Mouse (Mus musculus) lung, postnatal 10 days (tissue): ENCODE results near the gene Uox.
A peak's percentile ranks its signal among the peaks of the same experiment; 100 is the strongest.

Experiments used
- DNase-seq: peaks from one replicate; pipeline ENCODE4 v3.0.0; 2021

Gene Uox

GRCm38 (mm10) chr3:146628227-146628982 lies 58.2 kb downstream of the Uox start:
- no peak for DNase-seq

GRCm38 (mm10) chr3:146632506-146632905 lies 62.3 kb downstream of the Uox start:
- DNase-seq: no peak

DNA sequence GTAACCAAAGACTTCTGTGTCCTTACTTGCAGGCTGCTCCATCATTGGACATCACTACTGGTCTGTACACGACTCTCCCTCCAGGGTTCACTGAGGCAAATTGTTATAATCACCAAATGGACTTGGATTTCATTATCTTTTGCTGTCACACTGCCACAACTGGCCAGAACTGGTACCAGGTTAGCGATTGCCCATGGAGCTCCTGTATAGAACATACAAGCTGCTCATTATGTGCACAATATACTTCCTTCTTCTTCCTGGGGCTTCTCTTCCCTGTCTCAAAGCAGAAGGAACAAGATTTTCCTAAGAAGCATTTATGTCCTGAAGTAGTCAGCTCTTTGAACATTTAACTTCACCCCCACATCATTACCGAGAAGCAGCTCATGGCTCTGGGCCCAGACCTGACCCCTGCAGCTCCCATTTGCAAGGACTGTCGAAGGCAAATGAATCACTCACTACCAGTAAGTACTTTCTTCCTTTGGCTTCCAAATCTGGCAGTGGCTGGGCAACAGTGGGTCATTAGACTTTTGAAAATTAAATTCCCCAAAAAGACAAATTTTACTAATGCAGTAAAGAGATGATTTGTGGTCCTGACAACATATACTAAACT lies 71.7 kb downstream of the Uox start:
- DNase-seq: peak; percentile 53

GRCm38 (mm10) chr3:146649311-146649894 lies 79.2 kb downstream of the Uox start:
- no peak for DNase-seq

- no peak for DNase-seq
Observed at GRCm38 (mm10) chr3:146650716-146651115, 80.5 kb downstream of the Uox start.

- no peak for DNase-seq
Observed at GRCm38 (mm10) chr3:146651217-146651616, 81.0 kb downstream of the Uox start, which contains the start of gene 4930503B20Rik. Gene 4930503B20Rik, minus strand, starts transcription at chr3:146651317.

DNA sequence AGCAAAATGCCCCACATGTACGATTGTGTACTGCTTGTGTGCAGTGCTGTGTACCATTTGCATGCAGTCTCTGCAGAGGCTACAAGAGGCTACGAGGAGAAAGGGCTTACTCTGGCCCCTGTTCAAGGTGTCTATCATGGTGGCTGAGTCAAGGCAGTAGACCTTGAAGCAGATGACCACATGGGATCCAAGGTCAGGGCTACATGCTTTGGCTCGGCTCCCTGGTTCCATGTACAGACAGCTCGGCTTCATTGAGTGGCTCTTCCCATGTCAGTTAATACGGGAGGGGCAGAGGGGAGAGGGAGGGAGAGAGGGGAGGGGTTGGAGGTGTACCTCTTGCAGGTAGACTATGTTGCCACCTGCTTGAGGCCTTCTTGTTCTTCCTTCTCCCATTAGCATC lies 82.2 kb downstream of the Uox start:
- no peak for DNase-seq

DNA sequence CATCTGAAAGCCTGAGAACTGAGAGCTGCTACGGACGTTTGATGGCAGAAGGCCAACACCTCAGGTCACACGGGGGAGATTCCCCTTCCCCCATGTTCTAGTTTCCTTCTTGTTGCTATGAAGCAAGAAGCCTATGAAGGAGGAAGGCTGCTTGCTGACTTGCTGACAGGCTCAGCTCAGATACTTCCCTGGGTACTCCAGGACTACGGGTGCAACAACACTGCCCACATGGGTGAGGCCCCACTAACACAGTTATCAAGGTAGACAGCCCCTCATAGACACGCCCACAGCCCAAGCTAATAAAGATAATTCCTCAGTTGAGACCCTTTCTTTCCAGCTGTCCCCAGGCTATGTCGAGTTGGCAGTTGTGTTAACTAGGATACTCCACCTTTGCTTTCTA lies 83.5 kb downstream of the Uox start:
- DNase-seq: no peak

- DNase-seq: no peak
Observed at GRCm38 (mm10) chr3:146655111-146655577, 84.9 kb downstream of the Uox start.

DNA sequence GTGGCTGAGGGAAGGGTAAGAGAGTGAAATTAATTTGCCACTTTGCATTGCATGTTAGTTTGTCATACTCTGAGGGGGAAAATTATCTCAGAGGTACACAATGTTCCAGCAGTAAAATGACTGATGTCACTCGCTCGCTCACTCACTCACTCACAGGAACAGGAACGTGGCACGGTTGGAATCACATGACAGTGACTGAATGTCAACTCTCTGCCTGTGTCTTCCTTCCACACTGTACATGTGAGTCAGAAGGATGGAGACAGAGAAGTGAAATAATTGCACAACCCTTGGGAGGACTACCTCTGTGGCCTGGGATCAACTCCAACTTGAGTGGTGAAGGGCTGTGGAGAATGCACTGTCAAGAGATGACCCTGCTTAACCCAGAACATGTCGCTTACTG lies 87.2 kb downstream of the Uox start:
- DNase-seq: no peak

DNA sequence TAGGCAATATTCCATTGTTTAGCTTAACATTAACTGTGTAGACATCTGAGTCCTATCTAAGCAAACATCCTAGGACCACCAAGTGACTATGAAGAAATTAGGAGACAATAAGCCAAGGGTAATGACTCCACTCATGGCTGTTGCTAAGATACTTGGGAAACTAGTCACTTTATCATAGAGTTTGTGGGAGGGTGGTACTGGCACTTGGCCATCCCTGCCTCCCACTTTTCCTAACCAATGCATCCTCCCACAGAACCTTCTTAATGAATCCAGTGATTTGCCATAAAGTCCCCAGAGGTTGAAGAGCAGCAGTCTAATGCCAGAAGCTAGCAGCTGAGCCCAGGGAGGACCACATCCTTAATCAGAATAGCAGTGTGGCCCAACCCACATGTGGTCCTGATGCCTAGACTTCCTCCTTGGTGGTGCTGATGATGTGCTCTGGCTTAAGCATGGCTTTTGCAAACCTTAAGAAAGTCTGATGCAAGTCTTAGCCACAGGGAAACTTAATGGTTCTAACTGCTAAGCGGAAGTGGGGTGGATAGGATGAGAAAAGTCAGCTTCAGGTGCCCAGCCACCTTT lies 87.9 kb downstream of the Uox start:
- DNase-seq: no peak

GRCm38 (mm10) chr3:146659321-146659720 lies 89.1 kb downstream of the Uox start:
- peak; percentile 18 for DNase-seq

DNA sequence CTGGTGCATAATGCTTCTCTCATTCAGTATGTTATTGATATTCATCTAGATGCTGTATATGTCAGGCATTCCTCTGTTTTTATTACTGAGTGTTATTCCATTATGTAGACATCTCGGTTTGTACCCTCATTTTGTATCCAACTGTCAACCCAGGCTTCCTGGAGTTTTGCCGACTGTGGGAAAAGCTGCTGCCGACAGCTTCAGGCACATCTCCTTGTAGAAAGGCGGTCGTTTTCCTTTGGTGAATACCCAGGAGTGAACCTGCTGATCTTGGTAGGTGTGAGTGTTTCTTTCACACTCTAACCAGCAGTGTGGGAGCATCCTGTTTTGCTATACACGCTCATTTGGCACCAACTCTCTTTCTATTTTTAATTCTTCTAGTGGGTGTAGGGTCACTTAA lies 90.8 kb downstream of the Uox start:
- peak; percentile 19 for DNase-seq

DNA sequence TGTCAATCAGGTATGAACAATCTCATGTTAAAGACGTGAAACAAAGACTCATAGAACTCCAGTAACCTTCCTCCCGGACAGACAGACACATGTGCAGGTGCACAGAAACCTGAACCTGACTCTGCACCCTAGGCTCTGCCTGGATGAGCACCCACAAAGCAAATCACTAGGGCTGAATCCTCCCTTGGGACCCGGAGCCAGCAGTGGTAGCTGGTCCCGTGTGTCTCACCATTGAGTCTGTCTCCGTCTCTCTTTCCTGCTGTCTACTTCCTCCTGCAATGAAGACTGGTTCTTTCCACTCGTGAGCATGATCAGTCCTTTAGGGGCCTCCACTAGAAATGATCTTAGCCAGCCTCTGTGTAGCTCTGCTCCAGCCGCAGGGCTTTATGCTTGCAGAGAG lies 91.7 kb downstream of the Uox start:
- no peak for DNase-seq

GRCm38 (mm10) chr3:146671121-146671520 lies 100.9 kb downstream of the Uox start:
- DNase-seq: no peak

DNA sequence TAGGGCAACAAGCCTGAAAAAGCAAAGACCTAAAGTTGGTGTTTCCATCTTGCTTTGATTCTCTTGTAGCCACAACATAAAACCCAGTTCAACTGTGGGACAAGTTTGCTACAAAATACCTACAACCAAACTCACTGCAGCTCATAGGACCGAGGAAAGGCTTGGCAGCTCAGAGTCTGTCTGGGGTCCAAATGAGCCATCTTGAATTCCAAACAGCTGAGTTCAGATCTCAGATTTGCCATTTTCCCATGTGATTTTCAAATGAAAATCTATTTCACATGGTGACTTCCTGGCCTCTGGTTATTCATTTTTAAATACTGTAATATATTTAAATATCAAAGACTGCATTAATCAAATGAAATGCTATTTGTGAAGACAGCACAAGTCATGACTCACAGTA lies 104.9 kb downstream of the Uox start:
- no peak for DNase-seq

GRCm38 (mm10) chr3:146676193-146676592 lies 106.0 kb downstream of the Uox start:
- no peak for DNase-seq

DNA sequence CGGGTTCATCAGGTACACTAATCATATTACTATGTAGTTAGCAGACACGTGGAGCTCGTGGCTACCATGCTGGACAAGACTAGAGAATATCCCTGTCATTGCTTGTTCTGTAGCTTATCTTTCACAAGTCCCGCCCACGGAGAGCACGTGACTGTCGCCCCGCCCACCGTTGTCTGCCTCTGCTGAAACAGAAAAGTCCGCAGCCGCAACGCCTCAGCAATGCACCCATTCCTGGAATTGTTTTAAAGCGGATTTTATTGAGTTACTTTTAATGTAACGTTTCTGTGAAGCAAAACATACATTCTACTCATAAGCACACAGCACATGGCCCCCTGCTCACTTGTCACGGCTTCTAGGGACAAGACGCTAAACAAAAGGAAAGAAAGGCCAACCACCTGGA lies 109.4 kb downstream of the Uox start:
- no peak for DNase-seq

- DNase-seq: no peak
Observed at GRCm38 (mm10) chr3:146680625-146681024, 110.4 kb downstream of the Uox start.

DNA sequence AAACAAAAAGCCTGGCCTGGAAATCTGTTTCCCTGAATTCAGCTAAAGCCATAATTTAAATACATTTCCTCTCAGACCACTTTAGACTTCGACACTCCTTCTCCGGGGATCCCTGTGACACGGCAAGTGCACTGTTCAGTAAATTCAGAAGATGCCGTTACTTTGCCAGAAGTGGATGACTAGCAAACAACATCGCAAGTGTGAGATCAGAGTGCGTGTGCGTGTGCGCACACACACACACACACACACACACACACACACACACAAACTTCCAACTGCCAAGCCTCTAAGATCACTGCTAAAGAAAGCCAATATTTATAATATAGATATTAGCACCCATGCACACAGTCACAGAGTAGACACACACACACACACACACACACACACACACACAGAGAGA lies 111.5 kb downstream of the Uox start:
- DNase-seq: peak; percentile 20
